Mouse (Mus musculus) thymus, postnatal 4 days (tissue): ENCODE results near the gene Trp53i11.

ENCODE experiments used
- DNase-seq: peaks from one replicate; pipeline ENCODE4 v3.0.0; 2021

Trp53i11 gene

GRCm38 (mm10) chr2:93244090-93244443 lies 56.7 kb downstream of the Trp53i11 start:
- no peak for DNase-seq

DNA sequence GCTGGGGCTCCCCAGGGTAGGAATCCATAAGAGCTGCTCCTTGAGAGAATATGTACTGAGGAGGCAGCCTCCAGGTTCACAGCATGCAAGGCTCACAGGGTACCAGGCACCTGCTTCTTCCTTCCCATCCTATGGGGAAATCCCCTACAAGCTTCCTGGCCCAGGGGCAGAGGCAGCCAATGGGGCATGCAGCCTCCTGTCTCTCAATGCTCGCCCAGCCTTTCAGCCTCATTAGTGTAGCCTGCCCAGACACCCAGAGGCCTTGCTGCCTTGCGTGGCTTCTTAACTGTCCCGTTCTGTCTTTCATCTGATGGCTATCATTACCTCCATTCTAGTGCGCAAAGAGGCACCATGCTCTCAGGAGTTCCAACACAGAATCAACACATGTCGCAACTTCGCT lies 61.7 kb downstream of the Trp53i11 start:
- DNase-seq: no peak

- DNase-seq: no peak
Measured at GRCm38 (mm10) chr2:93250611-93251010, 63.3 kb downstream of the Trp53i11 start.
